Mouse (Mus musculus): ENCODE data around the gene Ccnt2. TPM values are rescaled to one million over a fixed set of nuclear protein-coding genes. Genes with fewer than 3 reads are reported as not detected.

The Ccnt2 gene
- total RNA-seq, 2 experiments from 2014 or later: 58.5 to 63.5 TPM

Other genes starting within 250 kb of the Ccnt2 start
- 1 to 10 TPM; 5.7 to 7.0 TPM for gene Tmem163, start 94.6 kb upstream of the Ccnt2 start, total RNA-seq (2021)
- gene Acmsd, start 44.8 kb upstream of the Ccnt2 start, total RNA-seq (2021): not detected
- 10 to 100 TPM in 1 of 2 experiments, 1 to 10 TPM in 1; 10.0 to 10.2 TPM for gene Map3k19, start 80.9 kb downstream of the Ccnt2 start, total RNA-seq (2021)
- 10 to 100 TPM; 75.6 to 76.5 TPM for gene Rab3gap1, start 94.6 kb downstream of the Ccnt2 start, total RNA-seq (2021)

Data from layer of hippocampus, adult 18-20 months (tissue).